13 mouse cellular contexts compared by ENCODE assay signal in the genomic region with DNA sequence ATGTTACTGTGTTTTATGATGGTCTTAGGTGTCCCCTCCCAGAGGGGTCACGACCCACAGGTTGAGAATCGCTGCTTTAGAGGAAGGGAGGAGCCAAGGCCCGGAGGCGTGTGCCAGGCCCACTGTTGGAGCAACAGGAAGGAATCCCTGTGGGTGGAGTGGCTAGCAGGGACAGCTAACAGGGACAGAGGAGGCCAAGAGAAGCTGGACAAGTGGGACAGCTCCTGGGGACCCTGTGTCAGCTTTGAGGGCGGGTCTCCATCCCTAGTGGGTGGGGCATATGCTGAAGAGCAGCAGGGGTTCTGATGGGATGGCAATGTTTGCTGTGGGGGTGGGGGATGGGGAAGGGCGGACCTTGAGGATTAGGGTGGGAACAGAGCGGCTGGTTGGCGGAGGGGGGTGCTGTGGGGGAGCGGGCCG. TPM values are rescaled to one million over a fixed set of nuclear protein-coding genes. Genes with fewer than 3 reads are reported as not detected.
DNase-seq lines count a peak whose midpoint lies in the region; ATAC-seq and TF ChIP-seq lines count a peak whose summit lies in the region.
"Had no signal": no experiment of that assay in that cellular context is flagged by ENCODE, and none has a peak within 500 bp of the region (broad histone marks: within the 10 kb centered on the region; RNA-seq: fewer than 3 reads in every experiment).

No protein-coding gene starts in this region.

- 39% methylated on average over 10 of the region's 10 CpGs for WGBS in kidney, embryonic 16.5 days

- H3K36me3 ChIP-seq in kidney, embryonic 16.5 days (ENCODE audit: insufficient read depth, low read length): peaks cover 9% of the 10 kb centered on the region; the same call in 1 of the 2 replicates
- H3K36me3 ChIP-seq in ES-E14 (ENCODE audit: control insufficient read depth, insufficient read depth, low read length, poor library complexity, severe bottlenecking): peaks cover 35% of the 10 kb centered on the region

- no peak for ATAC-seq in kidney, embryonic 16.5 days (ENCODE audit: low FRiP score, low TSS enrichment)
- no peak for ATAC-seq in frontal cortex, adult (ENCODE audit: low TSS enrichment)

- no peaks in the 10 kb centered on the region for H3K9me3 ChIP-seq in kidney, embryonic 16.5 days (ENCODE audit: low read length)
- no peaks in the 10 kb centered on the region for H3K9me3 ChIP-seq in ES-E14 (ENCODE audit: control insufficient read depth, insufficient read depth, low read depth, low read length)
- H3K9me3 ChIP-seq: limb, embryonic 13.5 days had no signal

- H3K27ac ChIP-seq in kidney, embryonic 16.5 days (ENCODE audit: low read length): no peak overlapping the region
- no peak overlapping the region for H3K27ac ChIP-seq in ES-E14 (ENCODE audit: insufficient read depth, low read depth, low read length, poor library complexity, severe bottlenecking)
- H3K27ac ChIP-seq in brown adipose tissue, adult 24 weeks (replicated peaks; ENCODE audit: low read depth, low read length): peak overlapping the region; percentile 73
- H3K27ac ChIP-seq: gastrocnemius, adult 2 months; limb, embryonic 13.5 days had no signal

- H3K4me1 ChIP-seq in kidney, embryonic 16.5 days (ENCODE audit: insufficient read depth, low read length): peaks cover 35% of the 10 kb centered on the region
- peaks cover 4 to 43% of the 10 kb centered on the region in 2 experiments; a peak in 3 of 4 replicates for H3K4me1 ChIP-seq in ES-E14 (ENCODE audit: control insufficient read depth in 2 of 2, insufficient read depth in 2 of 2, low read length in 2 of 2, poor library complexity in 1 of 2)
- H3K4me1 ChIP-seq in brown adipose tissue, adult 24 weeks (ENCODE audit: control insufficient read depth, insufficient read depth, insufficient read length, low read length): peaks cover 19% of the 10 kb centered on the region

- H3K27me3 ChIP-seq in kidney, embryonic 16.5 days (ENCODE audit: insufficient read depth, low read length): no peaks in the 10 kb centered on the region
- H3K27me3 ChIP-seq: limb, embryonic 13.5 days had no signal

- peak; percentile 56 for DNase-seq in kidney, adult 11 months
- no peak for DNase-seq in ES-E14 (ENCODE audit: low read depth, low spot score)
- peak; percentile 55 to 82 for DNase-seq in kidney, postnatal 25 days
- no peak for DNase-seq in spleen, adult 18-20 months
- DNase-seq: cerebellum, postnatal 36 days; gastrocnemius, adult 2 months; lung, embryonic 14.5 days had no signal

- H3K9ac ChIP-seq in kidney, embryonic 16.5 days (replicated peaks; ENCODE audit: low read length): no peak overlapping the region
- no peak overlapping the region for H3K9ac ChIP-seq in ES-E14 (ENCODE audit: insufficient read depth, low read depth, low read length, poor library complexity, severe bottlenecking)
- H3K9ac ChIP-seq: limb, embryonic 13.5 days; lung, embryonic 14.5 days had no signal

- no peak overlapping the region for H3K4me2 ChIP-seq in kidney, embryonic 16.5 days (replicated peaks; ENCODE audit: low read depth, low read length)
- H3K4me2 ChIP-seq: heart, embryonic 11.5 days; limb, embryonic 13.5 days; lung, embryonic 14.5 days had no signal

- in situ Hi-C loops in ES-E14 (cut with MboI; ENCODE audit: low sequenced_read_pairs in 2 of 2, unreplicated experiment in 2 of 2): no loop called here

- H3K4me3 ChIP-seq in kidney, embryonic 16.5 days (ENCODE audit: low read length): no peak overlapping the region
- H3K4me3 ChIP-seq in ES-E14 (ENCODE audit: insufficient read depth in 1 of 2, low read depth in 1 of 2, low read length in 2 of 2, poor library complexity in 1 of 2, severe bottlenecking in 1 of 2): no peak overlapping the region
- no peak overlapping the region for H3K4me3 ChIP-seq in brown adipose tissue, adult 24 weeks (ENCODE audit: insufficient read depth, low read depth, low read length)
- H3K4me3 ChIP-seq: erythroblast, embryonic 14.5 days; gastrocnemius, adult 2 months; limb, embryonic 13.5 days had no signal

TF ChIP-seq in ES-E14, 5 proteins besides CTCF, POLR2A, EP300 and RAD21:
- TF ChIP-seq ZC3H11A (IDR thresholded peaks at IDR 0.05; ENCODE audit: borderline replicate concordance, low read depth, low read length): no peak
- TF ChIP-seq CHD2 (IDR thresholded peaks at IDR 0.05; ENCODE audit: low read depth, low read length): peak; percentile 89

RNA-seq across cellular contexts. Expression of a gene that starts 43.6 kb away (rescaled TPM):
- polyA plus RNA-seq in kidney, embryonic 16.5 days (2015; fragmentation: Nextera tagmentation; extraction: Ambion mirVana): 52.7 and 54.8 TPM in 2 replicates
- 102 and 164 TPM in 2 replicates for total RNA-seq in ES-E14 (2012; rRNA removed)
- polyA plus RNA-seq in brown adipose tissue, adult 24 weeks (2012; ENCODE audit: insufficient read depth, insufficient read length, missing spikeins): 40.8 and 47.5 TPM in 2 replicates

Comparison
In these comparisons a context has a peak if more than half of its experiments do, and no peak if none do; other contexts are left out.
1. DNase-seq: peak in kidney, adult 11 months (single experiment) and kidney, postnatal 25 days (2 of 2); none in ES-E14 (single experiment) and spleen, adult 18-20 months (0 of 2).